Mouse (Mus musculus) T-helper 1 cell (primary cell): ENCODE data around the gene Fam3c.
"Not testable (repeated sequence)": the region's sequence is repeated elsewhere in the genome, so short reads cannot be mapped to it uniquely, and the experiment has no call there.

ENCODE experiments used
- in situ Hi-C: fragments of 300-600 bp; cut with MboI, MseI; formaldehyde crosslinking; loops from one replicate; pipeline ENCODE4 v1.15.1; 2025; ENCODE audit warnings: high pct_unique_total_duplicates

Gene Fam3c

DNA sequence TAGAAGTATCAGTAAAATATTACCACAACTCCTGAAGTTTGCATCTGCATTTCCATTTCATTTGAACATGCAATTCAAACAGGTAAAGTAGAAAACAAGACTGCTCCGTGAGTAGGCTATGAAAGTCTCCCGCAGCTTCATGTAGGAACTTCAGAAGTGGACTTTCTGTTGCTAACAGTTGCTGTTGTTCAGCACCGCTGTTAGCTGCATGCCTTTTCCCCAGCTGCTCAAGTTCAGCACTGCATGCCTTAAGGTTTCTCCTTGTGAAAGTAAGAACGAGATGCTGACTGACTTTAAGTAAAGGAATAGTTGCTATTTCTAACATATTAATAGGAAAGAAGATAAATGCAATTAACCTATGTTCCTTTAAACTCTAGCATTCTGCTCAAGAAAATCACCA lies 64.0 kb downstream of the Fam3c start:
- in situ Hi-C loops, result no loop called here

GRCm38 (mm10) chr6:22290790-22291189 lies 65.3 kb downstream of the Fam3c start:
- in situ Hi-C loops, result no loop called here

DNA sequence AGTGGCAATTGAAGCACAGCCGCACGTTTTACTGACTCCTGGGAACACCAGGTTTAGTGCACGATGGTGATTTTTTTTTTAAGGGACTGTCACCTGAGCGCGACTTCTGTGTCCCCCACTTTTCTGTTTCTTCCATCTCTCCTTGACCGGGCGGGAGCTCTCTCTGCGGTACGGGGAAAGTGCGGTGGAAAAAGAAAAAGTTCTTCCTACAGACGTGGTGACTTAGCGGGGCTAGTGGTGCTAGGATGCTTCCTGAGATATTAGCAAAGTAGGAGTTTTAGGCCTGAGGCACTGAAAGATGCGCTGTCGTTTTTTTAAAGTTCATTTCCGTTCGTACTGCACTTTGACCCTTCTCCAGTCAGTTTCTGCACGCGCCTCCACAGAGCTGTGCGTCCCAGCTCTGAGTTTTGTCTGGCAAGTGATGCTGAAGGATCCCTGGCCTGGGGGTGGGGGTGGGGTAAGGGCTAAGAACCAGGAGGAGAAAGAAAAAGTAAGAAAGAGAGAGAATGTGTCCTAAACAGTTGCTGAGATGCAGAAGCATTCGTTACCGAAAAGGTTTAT lies 66.5 kb downstream of the Fam3c start:
- in situ Hi-C loops, result no loop called here

DNA sequence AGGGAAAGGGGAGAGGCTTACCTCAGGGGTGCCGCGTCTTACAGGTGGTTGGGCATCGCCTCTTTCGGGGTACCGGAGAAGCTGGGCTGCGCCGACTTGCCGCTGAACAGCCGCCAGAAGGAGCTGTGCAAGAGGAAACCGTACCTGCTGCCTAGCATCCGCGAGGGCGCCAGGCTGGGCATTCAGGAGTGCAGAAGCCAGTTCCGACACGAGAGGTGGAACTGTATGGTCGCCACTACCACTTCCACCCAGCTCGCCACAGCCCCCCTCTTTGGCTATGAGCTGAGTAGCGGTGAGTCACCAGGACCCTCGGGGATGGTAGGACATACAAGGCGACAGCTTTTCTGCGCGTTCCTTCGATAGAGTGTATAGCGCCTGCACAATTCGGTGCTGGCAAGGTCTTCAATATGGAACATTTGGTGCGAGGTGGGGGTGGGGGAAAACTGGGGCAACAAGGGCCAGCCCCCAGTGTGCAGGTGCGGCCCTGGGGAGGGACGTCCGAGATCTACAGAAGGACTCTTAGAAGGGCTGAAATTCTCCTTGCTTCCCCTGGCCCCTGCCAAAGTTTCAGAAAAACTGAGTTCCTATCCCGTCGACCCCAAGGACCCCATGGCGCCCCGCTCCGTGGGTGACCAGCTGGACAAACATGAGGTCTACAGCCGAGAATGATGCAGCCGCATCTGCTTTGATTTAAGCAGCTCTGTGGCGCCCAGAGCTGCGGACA lies 67.1 kb downstream of the Fam3c start:
- in situ Hi-C loops, result no loop called here

- in situ Hi-C loops, result no loop called here
Observed at GRCm38 (mm10) chr6:22288004-22288736, 67.9 kb downstream of the Fam3c start, which contains the start of gene Wnt16. Gene Wnt16, plus strand, starts transcription at chr6:22288227.

- in situ Hi-C loops, result no loop called here
Observed at GRCm38 (mm10) chr6:22282405-22282804, 73.6 kb downstream of the Fam3c start.

- in situ Hi-C loops, result no loop called here
Observed at GRCm38 (mm10) chr6:22280217-22280861, 75.7 kb downstream of the Fam3c start.

DNA sequence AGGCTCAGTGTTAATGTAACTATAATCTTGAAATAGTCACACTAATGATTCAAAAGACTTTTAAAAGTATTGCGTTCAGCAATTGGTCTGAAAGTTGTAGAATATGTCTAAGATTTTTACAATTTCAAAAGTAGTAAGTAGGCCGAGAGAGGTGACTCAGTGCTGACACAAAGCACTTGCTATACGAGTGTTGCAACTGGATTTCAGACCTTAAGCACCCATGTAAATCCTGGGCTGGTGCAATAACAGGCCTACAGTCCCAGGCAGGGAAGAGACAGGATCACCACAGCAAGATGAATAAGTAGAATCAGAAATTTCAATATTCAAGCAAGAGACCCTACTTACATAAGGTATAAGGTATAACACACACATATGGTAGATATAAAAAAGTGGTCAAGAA lies 78.1 kb downstream of the Fam3c start:
- in situ Hi-C loops, result no loop called here

GRCm38 (mm10) chr6:22269840-22270521 lies 86.1 kb downstream of the Fam3c start:
- in situ Hi-C loops, result loop anchor here (5.0 kb wide), 1 partner anchor 148 kb away; no protein-coding TSS in a partner anchor

GRCm38 (mm10) chr6:22268677-22269076 lies 87.4 kb downstream of the Fam3c start:
- in situ Hi-C loops, result no loop called here

DNA sequence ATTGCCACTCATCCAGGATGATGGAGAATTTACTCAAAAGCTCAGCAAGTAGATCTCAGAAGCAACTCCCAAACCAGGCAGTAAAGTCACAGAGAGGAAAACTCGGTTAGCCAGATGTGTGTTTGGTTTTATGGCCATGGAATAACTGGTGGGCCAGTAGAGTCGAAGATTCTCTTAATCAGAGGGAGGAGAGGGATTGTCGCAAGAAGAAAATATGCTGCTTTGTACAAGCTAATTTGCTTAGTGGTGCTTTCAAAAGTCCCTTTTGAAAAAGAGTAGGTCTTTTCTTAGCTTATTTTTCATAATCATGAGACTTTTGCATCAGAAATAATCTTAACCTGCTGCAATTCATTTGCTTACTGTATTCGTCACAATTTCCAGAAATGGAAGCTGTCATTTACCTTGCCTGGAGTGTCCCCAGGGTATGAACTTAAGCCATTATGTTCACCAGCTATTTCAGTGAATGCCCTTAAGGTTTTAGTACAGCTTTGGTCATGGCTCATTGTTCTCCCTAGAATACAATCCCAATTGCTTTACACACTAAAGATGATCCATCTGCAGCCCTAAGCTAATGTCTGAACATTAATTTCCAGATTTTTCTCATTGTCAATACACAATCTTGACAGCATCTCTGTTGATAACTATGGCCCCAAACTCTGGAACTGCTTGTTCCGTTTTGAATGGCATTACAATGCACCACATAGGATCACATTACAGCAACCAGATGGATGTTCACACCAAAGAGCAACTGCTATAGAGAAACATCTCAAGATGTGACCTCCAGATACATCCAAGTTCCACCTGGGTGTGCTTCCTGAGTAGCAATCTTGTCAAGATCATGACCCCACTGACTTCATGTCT lies 88.0 kb downstream of the Fam3c start:
- in situ Hi-C loops, result no loop called here

DNA sequence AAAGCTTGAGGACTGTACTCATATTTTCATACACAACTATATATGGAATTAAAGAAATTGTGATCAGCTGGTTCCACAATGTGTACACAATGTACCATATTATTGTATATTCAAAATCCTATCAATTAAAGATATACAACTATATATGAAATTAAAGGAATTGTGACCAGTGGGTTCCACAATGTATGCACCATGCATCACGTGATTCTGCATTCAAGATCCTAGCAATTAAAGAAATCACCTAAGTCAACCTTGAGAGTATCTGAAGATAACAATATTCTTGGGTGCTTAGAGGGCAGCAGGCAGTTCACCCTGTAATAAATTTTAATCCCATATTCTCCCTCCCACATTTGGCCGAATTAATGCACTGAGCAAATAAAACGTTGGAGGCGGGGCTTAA lies 90.0 kb downstream of the Fam3c start:
- in situ Hi-C loops, result no loop called here

DNA sequence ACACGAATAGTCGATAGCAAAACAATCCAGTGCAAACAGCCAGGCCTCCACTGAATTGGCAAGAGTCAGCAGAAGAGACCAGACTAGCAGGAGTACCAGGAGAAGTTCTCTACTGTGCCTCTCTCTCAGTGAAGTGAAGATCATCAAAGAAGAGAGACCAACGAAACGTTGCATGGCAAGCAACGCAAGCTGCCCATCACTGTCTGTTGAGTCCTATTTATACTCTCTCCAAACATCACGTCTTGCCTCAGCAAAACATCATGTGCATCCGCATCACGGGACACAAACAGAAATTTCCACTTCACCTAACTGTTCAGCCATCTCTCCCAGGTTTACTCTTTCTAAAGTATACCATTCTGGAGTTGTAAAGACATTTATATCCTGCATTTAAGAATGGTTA lies 91.9 kb downstream of the Fam3c start:
- in situ Hi-C loops, result not testable (repeated sequence)

- in situ Hi-C loops, result no loop called here
Observed at GRCm38 (mm10) chr6:22262519-22262918, 93.5 kb downstream of the Fam3c start.

- in situ Hi-C loops, result no loop called here
Observed at GRCm38 (mm10) chr6:22258784-22259183, 97.3 kb downstream of the Fam3c start.
